Mouse (Mus musculus) common myeloid progenitor, adult 5-6 weeks (primary cell): ENCODE measurements at regions not wholly inside any gene's neighbourhood (a gene's known extent, or its start where the extent isn't known, plus 50 kb on each side); places are given as distances from the start of the nearest gene placed in this dataset.
"Not testable (repeated sequence)": the region's sequence is repeated elsewhere in the genome, so short reads cannot be mapped to it uniquely, and the experiment has no call there.

Source experiments
- ATAC-seq: replicated peaks from 2 replicates; pipeline ENCODE4 v1.8.0; 2016; ENCODE audit warnings: low read depth, mild to moderate bottlenecking, moderate TSS enrichment, inconsistent platforms; ENCODE audit not compliant: poor library complexity, severe bottlenecking

DNA sequence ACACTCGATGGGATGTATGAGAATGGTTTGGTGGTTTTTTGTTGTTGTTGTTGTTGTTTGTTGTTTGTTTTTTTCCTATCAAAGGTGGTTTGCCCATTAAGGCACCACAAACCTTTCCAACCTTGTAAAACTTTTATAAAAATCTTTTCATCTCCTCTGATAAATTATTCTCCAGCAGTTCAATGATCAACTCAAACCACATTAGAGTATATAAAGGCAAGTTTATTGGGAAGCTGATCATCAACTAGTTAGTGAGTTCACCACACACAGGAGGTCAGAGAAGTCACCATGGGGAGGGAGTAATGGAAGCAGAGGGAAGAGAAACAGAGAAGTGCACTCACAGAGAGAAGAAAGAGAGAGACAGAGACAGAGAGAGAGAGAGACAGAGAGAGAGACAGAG, 132.5 kb upstream of the Thpo start:
- ATAC-seq = no peak

DNA sequence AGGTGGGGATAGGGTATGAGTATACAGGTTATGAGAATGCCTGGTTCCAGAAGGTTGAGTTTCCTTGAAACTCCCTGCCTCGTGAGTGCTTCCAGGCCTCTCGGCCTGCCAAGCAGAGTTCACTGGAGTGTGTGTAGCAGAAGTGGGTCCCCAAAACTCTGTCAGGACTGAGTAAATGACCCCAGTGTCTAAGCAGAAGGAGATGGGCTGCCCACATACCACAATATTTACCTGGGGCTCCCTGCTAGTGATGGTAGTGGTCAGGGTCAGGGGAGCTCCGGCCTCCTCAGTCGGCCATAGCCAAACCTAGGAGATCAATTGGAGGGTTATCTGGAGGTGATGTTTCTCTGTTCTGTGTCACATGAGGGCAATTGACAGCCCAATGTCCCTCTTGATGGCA, 126.9 kb upstream of the Thpo start:
- ATAC-seq = no peak

GRCm38 (mm10) chr16:20860606-20861005, 126.3 kb upstream of the Thpo start:
- ATAC-seq = not testable (repeated sequence)

DNA sequence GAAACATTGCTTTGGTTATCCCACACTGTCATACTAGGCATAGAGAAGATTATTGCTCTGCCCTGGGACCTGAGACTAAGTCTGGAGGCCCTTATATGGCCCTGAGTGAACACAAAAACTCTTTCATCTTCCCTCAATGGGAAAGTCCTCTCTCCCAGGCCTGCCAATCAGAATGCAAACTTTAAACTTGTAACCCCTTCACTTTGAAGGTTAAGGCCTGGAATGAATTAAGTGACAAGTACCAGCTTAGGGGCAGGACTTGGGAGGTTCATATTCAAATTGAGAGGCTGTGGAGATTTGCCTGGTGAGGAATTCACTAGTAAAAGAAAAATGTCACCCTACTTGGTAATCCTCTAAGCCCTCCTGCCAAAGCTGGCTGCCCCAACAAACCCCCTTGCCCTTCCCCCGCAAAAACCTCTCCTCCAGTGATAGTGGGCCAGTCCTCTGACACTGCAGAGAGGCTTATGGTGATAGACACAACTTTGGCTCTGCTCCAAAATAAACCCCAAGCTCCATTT, 120.4 kb upstream of the Thpo start:
- ATAC-seq = no peak

- no peak for ATAC-seq
These were observed 103.8 kb upstream of the Thpo start for GRCm38 (mm10) chr16:20838151-20838550.

- no peak for ATAC-seq
These were observed 102.6 kb upstream of the Thpo start for GRCm38 (mm10) chr16:20836866-20837265.

GRCm38 (mm10) chr16:20833838-20834237, 99.5 kb upstream of the Thpo start:
- not testable (repeated sequence) for ATAC-seq

- no peak for ATAC-seq
These were observed 99.0 kb upstream of the Thpo start for GRCm38 (mm10) chr16:20833301-20833700.

GRCm38 (mm10) chr16:20829732-20830435, 95.6 kb upstream of the Thpo start:
- no peak for ATAC-seq

GRCm38 (mm10) chr16:20828996-20829731, 94.9 kb upstream of the Thpo start:
- peak; percentile 32; the same call in 1 of the 2 replicates for ATAC-seq

DNA sequence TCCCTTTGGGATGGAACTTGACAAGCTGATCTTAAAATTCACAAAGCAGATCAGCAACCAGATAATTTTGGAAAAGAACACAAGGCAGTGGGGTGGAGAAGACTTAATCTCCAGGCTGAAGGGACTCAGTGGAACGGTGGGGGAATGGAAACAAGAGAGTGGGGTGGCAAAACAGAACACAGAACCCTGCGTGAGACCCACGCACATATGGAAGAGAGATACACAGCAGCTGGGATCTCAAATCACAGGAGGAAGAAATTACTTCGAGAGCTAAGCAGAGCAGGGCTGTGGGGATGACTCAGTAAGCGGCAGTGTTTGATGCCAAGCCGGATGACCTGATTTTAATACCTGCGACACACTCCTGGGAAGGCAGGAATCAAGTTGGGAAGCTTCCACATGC, 89.9 kb upstream of the Thpo start:
- no peak for ATAC-seq

GRCm38 (mm10) chr16:20820939-20821338, 86.6 kb upstream of the Thpo start:
- ATAC-seq = no peak

- no peak for ATAC-seq
These were observed 85.3 kb upstream of the Thpo start for GRCm38 (mm10) chr16:20819568-20819967.

DNA sequence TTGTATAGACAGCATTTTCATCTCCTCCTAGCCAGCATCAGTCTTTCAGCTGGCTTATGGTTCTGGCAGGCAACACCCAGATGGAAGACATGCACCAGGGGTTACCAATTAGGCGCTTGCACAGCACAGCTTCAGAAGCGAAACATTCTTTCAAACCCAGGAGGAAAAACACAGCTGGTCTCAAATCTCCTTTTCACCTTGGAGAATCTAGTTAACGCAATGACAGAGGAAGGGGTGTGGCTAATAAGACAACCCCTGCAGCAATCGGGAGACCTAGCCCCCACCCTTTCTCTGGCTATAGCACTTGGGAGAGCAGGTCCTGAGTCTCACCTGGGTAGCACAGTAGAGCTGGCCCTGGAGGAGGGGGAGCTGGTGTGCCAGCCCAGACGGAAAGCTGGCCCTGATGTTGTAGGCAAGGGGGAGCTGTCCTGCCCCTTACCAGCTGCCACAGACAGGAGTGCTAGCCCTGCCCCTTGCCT, 84.4 kb upstream of the Thpo start:
- no peak for ATAC-seq

GRCm38 (mm10) chr16:20814976-20815375, 80.7 kb upstream of the Thpo start:
- no peak for ATAC-seq

GRCm38 (mm10) chr16:20814240-20814639, 79.9 kb upstream of the Thpo start:
- ATAC-seq = no peak

GRCm38 (mm10) chr16:20812025-20812424, 77.7 kb upstream of the Thpo start:
- not testable (repeated sequence) for ATAC-seq

GRCm38 (mm10) chr16:20810322-20810721, 76.0 kb upstream of the Thpo start:
- peak; percentile 62 for ATAC-seq

DNA sequence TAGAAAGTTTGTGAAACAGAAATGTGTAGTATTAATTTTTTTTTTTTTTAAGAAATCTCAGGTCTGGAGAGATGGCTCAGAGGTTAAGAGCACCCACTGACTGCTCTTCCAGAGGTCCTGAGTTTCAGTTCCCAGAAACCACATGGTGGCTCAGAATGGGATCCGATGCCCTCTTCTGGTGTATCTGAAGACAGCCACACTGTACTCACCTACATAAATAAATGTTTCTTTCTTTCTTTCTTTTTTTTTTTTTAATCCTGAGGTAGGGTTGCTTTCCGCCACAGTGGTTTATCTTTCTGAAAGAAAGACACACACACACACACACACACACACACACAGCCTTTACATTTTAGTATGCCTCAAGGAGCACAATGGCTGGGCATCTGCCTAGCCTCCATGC, 74.0 kb upstream of the Thpo start:
- no peak for ATAC-seq

DNA sequence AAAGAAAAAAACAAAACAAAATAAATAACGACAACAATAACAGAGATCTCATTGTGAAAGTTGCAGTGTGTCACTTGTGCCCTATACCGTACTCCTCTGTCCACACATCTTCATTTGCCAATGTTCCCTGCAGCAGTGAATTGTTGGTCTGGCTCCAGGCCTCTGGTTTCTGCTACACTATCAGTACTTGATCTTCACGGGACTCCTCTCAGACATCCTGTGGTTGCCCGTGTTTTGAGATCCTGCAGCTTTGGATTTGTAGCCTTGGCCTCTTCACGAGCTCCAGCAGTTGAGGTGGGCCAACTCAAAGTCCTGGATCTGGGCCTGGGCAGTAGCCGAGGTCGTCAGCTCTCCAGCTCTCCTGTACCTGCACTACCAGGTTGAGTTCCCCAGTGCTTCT, 72.4 kb upstream of the Thpo start:
- no peak for ATAC-seq

GRCm38 (mm10) chr16:20805793-20806192, 71.5 kb upstream of the Thpo start:
- ATAC-seq = no peak
